Mouse (Mus musculus): ENCODE results near the gene Fat3. TPM values are rescaled to one million over a fixed set of nuclear protein-coding genes. Genes with fewer than 3 reads are reported as not detected.

Gene Fat3
- total RNA-seq, 1 experiment from 2014 or later, result 3.1 TPM

GRCm38 (mm10) chr9:15941818-15942217, 559.3 kb downstream of the Fat3 start:
- no peak for DNase-seq

DNA sequence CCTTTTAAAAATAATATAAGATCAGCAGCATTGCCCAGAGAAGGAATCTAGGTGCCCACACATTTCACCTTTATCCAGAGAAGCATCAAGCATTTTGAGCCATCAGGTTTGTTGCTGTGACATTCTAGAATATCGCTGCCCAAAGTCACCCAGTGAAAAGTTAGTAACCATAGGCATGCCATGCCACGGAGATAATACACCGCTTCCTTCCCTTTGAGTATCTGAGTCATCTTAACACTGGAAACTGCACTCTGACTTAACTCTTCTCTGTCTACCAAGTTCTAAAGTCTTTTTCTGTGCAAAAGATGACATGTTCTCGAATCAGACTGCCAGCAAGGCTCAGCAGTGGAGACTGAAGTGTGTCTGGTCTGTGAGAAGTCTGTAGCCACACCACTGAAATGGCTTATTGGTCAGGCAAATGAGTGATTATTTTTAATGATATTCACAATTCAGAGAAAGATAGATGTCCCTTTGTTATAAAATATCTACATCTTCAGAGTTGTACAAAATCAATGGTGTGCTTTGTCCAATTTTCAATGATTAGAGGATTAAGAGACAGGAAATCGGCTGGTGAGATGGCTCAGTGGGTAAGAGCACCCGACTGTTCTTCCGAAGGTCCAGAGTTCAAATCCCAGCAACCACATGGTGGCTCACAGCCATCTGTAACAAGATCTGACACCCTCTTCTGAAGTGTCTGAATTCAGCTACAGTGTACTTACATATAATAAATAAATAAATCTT, 560.0 kb downstream of the Fat3 start:
- no peak for DNase-seq

DNA sequence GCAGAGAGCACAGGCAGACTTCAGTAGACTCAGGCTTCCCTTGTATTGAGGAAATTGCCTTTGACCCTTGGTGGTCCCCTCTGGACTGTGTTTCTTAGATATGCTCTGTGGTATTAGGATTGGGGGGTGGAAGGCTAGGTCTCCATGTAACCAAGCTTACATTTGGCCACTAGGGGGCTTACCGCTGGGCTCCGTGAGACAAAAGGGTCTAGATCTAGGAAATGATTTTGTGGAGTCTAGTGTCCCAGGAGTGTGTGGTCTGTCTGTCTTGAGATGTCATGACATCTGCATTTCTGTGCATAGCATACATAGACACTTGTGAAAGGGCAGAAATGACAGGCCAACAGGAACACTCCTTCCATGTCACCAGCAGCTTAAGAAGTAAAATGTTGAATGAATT, 561.5 kb downstream of the Fat3 start:
- DNase-seq, result peak; percentile 28

GRCm38 (mm10) chr9:15937837-15938514, 563.1 kb downstream of the Fat3 start:
- DNase-seq, result no peak

DNA sequence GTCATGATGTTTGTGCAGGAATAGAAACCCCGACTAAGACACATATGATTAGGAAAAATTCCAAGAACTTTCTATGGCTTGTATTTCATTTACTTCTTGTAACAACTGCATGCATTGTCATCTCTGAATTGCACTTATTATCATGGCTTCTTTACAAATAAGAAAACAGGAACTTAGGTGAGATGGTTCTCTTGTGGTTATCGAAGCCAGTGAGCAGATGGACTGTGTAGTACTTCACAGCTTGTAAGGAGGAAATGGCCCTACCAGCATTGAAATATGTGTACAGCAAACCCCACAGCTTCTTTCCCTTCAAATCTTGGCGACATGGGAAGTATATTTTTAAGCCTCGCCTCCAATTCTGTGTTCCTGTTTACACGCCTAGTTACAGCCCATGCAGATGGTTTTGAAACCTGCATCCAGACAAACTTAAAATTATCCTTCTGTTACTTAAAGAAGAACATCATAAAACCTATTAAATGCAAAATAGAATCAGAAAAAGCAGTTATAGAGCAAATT, 570.1 kb downstream of the Fat3 start:
- DNase-seq, result no peak

- no peak for DNase-seq
Observed at GRCm38 (mm10) chr9:15928331-15928730, 572.8 kb downstream of the Fat3 start.

GRCm38 (mm10) chr9:15927378-15928083, 573.6 kb downstream of the Fat3 start:
- DNase-seq, result no peak

- DNase-seq, result no peak
Observed at GRCm38 (mm10) chr9:15925237-15925636, 575.8 kb downstream of the Fat3 start.

DNA sequence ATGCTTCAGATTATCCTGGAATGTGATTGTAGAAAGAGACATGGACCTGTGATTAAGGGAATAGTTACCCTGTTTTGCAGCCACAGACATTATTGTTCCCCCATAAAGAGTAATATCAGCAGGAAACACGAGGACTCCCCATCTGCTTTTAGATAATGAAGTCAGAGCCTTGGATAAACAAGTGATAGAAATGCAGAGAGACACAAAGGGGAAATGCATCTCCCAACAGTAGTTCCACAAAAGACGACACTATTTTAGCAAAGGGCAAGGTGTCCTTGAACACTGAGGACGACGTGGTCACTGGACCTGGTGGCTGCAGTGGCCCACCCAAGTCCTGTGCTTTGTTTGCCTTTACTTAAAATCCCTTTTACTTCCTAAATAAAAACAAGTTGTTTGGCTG, 580.8 kb downstream of the Fat3 start:
- no peak for DNase-seq

GRCm38 (mm10) chr9:15919373-15920005, 581.6 kb downstream of the Fat3 start:
- peak; percentile 35 for DNase-seq

DNA sequence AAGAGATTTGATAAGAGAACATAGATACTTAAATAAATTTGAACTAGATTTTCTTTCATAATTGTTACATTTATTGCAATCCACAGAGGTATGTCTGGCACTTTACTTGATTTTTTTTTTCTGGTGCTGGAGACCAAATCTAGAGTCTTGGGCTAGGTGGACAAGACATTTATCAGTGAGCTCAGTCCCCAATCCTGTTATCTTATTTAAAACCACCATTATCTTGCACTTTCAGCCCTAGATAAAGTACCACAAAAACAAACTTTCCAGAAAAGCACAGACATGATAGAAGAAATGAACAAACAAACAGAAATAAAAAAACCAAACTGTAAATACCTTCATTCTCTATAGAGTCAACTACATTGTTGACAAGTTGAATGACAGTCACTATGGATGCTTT, 584.5 kb downstream of the Fat3 start:
- no peak for DNase-seq

DNA sequence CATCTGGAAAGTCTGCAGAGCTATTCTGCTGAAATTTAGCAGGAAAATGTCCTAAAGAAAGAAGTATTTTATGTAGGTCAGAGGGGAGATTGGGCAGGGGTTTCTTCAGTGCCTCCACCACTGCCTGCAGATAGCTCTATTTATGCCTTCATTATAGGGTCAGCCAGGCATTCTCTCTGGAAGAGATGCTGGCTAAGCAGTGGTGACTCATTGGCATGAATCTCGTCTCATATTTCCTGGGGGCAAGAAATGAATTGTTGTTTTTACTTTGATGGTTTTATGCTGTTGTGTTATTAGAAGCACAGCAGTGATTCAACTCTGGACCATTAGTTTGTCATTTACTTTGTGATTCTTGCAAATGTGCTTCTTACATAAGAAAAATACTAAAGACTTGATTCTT, 588.4 kb downstream of the Fat3 start:
- DNase-seq, result no peak

- DNase-seq, result no peak
Observed at GRCm38 (mm10) chr9:15909397-15910113, 591.5 kb downstream of the Fat3 start.

DNA sequence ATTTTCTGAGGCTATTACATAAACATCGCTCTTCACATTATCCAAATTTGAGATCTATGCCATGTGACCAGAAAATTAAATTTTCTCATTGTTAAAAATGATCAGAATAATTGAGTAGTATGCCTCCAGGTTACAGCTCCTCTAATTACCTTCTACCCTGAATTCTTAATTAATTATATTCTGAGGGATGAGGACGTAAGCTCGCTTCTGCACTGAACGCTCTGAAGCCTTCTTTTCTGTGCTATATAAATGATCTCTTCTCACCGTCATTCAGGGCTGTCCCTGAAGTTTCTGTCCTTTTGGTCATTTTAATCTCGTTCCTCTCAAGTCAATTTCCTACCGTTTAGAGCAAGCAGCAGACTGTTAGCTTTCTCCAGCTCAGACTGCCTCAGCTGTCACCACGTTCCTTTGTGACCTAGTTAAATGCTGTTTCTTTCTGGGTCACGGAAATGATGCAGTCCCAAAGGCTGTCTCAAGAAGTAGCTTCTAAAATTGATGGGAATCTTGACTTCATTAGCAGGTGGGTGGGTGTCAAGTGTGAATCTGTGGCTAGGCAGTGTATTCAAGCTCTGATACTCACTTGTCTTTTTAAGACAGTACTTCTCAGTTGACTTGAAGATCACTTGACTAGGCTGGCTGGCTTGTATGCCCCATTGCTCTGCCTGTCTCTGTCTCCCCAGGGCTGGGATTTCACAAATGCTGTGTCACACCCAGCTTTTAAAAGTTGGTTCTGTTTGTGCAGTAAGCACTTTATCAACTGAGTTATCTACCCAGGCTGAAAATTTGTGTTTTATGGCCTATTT, 596.9 kb downstream of the Fat3 start:
- DNase-seq, result no peak

GRCm38 (mm10) chr9:15898112-15898511, 603.0 kb downstream of the Fat3 start:
- no peak for DNase-seq

GRCm38 (mm10) chr9:15886756-15887155, 614.3 kb downstream of the Fat3 start:
- no peak for DNase-seq

DNA sequence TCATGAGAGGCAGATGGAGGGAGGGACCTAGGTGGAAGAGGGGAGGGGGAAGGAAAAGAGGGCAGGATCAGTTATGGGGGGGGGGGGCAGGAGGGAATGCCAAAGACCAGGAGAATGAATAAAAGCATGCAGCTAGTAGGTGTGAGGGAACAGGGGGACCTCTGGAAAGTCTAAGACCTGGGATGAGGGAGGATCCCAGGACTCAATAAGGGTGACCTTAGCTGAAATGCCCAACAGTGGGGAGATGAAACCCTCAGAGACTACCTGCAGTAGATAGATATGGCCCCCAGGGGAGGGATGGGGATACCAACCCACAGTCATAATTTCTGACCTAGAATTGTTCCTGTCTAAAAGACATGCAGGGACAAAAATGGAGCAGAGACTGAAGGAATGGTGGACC, 620.3 kb downstream of the Fat3 start:
- no peak for DNase-seq

GRCm38 (mm10) chr9:15880160-15880603, 620.9 kb downstream of the Fat3 start:
- DNase-seq, result peak; percentile 48

DNA sequence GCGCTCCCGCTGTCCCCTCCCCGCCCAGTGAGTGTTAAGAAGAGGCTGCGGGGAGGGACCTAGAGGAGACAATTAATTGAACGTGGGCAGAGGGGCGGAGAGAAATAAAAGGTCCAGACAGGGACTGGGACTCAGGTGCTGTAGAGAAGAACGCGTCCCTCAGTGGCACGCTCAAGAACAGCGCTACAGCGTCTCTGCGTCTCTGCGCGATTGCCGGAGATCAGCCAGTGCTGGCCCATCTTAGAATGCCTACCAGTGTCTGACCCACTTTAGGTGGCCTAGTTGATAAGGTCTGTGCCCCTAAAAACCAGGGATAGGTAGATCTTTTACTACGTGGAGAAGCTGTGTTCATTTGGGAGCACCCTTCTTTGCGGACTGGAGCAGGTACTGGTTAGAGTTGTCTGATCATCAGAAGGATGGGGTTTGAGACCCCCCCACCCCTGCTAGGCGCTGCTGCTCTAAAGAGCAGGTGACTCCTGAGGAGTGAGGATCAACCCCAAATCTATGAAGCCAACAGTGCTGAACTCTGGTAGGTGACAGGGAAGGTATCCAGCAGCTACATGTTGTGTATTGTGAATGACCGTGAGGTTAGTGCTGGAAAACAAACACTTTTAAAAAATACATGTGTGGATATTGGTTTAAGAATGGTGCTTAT, 626.5 kb downstream of the Fat3 start, which contains the start of gene Mtnr1b:
TSS of gene Mtnr1b (minus strand) at position 51 of the 655 bp plus-strand sequence.
- DNase-seq, result no peak

- DNase-seq, result no peak
Observed at GRCm38 (mm10) chr9:15870013-15870412, 631.1 kb downstream of the Fat3 start.

Data from adrenal gland, postnatal 14 days (tissue).